Mouse (Mus musculus) hindbrain, embryonic 14.5 days (tissue): ENCODE results near the gene Chordc1. TPM values are rescaled to one million over a fixed set of nuclear protein-coding genes. Genes with fewer than 3 reads are reported as not detected.

ENCODE experiments used
- polyA plus RNA-seq: library from polyadenylated mRNA; unstranded; fragments of >200 nt; fragmentation: Nextera tagmentation; extraction: Ambion mirVana; gene quantifications from 2 replicates; pipeline ENCODE4 v1.2.1, GENCODE M21; 2014

Chordc1 gene
- polyA plus RNA-seq, 1 experiment from 2014 or later, result 120 TPM

Other genes starting within 250 kb of the Chordc1 start
- gene Naalad2, start 110.9 kb downstream of the Chordc1 start, polyA plus RNA-seq, result 3.0 and 3.4 TPM in 2 replicates
- not detected in 2 replicates for gene Ubtfl1, start 112.3 kb downstream of the Chordc1 start, polyA plus RNA-seq
- gene Mbd3l2, start 138.5 kb downstream of the Chordc1 start, polyA plus RNA-seq, result 0.17 TPM in 1 of 2 replicates, not detected in the other
- gene Zfp558, start 186.1 kb downstream of the Chordc1 start, polyA plus RNA-seq, result 37.8 and 44.3 TPM in 2 replicates
- gene Mbd3l1, start 186.2 kb downstream of the Chordc1 start, polyA plus RNA-seq, result not detected in 2 replicates